8 mouse cellular contexts compared by ENCODE assay signal in the genomic region with DNA sequence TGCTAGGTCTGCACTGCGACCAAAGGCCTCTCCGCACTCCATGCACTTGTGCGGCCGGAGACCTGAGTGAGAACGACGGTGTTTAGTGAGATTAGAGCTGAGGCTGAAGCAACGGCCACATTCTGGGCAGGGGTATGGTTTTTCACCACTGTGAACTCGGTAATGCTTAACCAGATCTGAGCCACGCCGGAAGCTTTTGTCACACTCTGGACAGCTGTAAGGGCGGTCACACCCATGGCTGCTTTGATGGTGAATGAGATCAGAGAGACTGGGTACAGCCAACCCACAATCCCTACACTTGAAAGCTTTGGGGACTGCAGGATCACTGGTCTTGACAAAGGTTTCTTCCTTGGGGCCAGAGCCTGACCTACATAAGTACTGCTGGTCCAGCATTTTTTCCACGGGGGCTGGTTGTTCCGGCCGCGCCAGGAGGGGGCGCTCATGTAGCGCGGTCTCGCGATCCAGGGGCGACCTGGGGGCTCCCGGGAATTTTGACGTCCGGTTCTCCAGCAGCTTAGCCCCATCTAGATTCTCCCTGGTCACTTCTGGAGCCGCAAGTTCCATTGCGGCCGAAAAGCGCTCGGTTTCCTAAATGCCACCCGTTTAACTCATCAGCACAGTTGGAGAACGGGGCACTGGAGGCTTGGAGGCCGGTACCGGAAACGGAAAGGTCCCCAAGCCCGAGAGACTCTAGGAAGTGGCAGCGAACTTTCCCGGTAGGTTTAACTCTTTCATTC. TPM values are rescaled to one million over a fixed set of nuclear protein-coding genes. Genes with fewer than 3 reads are reported as not detected.
DNase-seq lines count a peak whose midpoint lies in the region; ATAC-seq lines count a peak whose summit lies in the region.

TSS of gene Armc5 (plus strand) at position 487 of the 737 bp plus-strand sequence.

- DNase-seq in 3134 (ENCODE audit: extremely low read depth, insufficient read length, low spot score), result peak; percentile 87
- DNase-seq in adrenal gland, postnatal 36 days, result peak; percentile 86 to 91
- DNase-seq in heart, adult 11 months, result peak; percentile 98
- DNase-seq in kidney, adult 18-20 months, result peak; percentile 93
- peak; percentile 92 for DNase-seq in limb, embryonic 11.5 days (ENCODE audit: low spot score)
- peak; percentile 78 for DNase-seq in spleen, adult 12 weeks (ENCODE audit: low spot score)

- peak within 1 kb of the TSS; percentile 67 for H3K9ac ChIP-seq in embryonic facial prominence, embryonic 12.5 days
- H3K9ac ChIP-seq in limb, embryonic 11.5 days (ENCODE audit: low read length), result peak within 1 kb of the TSS; percentile 77
- peak within 1 kb of the TSS; percentile 76 for H3K9ac ChIP-seq in midbrain, embryonic 13.5 days (replicated peaks)

- peaks cover 24% of the 10 kb centered on the region for H3K36me3 ChIP-seq in embryonic facial prominence, embryonic 12.5 days
- peaks cover 3% of the 10 kb centered on the region; the same call in 1 of the 2 replicates for H3K36me3 ChIP-seq in limb, embryonic 11.5 days (ENCODE audit: control insufficient read depth, insufficient read depth, low read length)
- H3K36me3 ChIP-seq in midbrain, embryonic 13.5 days, result peaks cover 25% of the 10 kb centered on the region

- H3K4me2 ChIP-seq in embryonic facial prominence, embryonic 12.5 days (replicated peaks), result peak within 1 kb of the TSS; percentile 73
- peak within 1 kb of the TSS; percentile 84 for H3K4me2 ChIP-seq in limb, embryonic 11.5 days (ENCODE audit: low read depth, severe bottlenecking)
- H3K4me2 ChIP-seq in midbrain, embryonic 13.5 days (replicated peaks), result peak within 1 kb of the TSS; percentile 90

- peak within 1 kb of the TSS; percentile 96 for H3K27ac ChIP-seq in embryonic facial prominence, embryonic 12.5 days
- peak within 1 kb of the TSS; percentile 90 for H3K27ac ChIP-seq in limb, embryonic 11.5 days (replicated peaks; ENCODE audit: low read depth, low read length)
- peak within 1 kb of the TSS; percentile 97 for H3K27ac ChIP-seq in midbrain, embryonic 13.5 days

- H3K9me3 ChIP-seq in embryonic facial prominence, embryonic 12.5 days, result no peaks in the 10 kb centered on the region
- no peaks in the 10 kb centered on the region for H3K9me3 ChIP-seq in limb, embryonic 11.5 days (ENCODE audit: control insufficient read depth, low read length)
- H3K9me3 ChIP-seq in midbrain, embryonic 13.5 days, result no peaks in the 10 kb centered on the region

- 27% methylated on average over 37 of the region's 37 CpGs for WGBS in embryonic facial prominence, embryonic 12.5 days
- WGBS in limb, embryonic 11.5 days, result 25% methylated on average over 37 of the region's 37 CpGs
- 26% methylated on average over 37 of the region's 37 CpGs for WGBS in midbrain, embryonic 13.5 days

- peaks cover 16% of the 10 kb centered on the region for H3K4me1 ChIP-seq in embryonic facial prominence, embryonic 12.5 days
- peaks cover 6% of the 10 kb centered on the region; the same call in 1 of the 2 replicates for H3K4me1 ChIP-seq in limb, embryonic 11.5 days (ENCODE audit: control insufficient read depth, insufficient read depth, low read length)
- peaks cover 19% of the 10 kb centered on the region for H3K4me1 ChIP-seq in midbrain, embryonic 13.5 days (replicated peaks)

- H3K4me3 ChIP-seq in embryonic facial prominence, embryonic 12.5 days, result peak within 1 kb of the TSS; percentile 67
- peak within 1 kb of the TSS; percentile 63 for H3K4me3 ChIP-seq in limb, embryonic 11.5 days (ENCODE audit: low read depth, low read length)
- peak within 1 kb of the TSS; percentile 69 for H3K4me3 ChIP-seq in midbrain, embryonic 13.5 days (replicated peaks)

- no peak for ATAC-seq in embryonic facial prominence, embryonic 12.5 days (ENCODE audit: insufficient number of reproducible peaks, insufficient read depth, low FRiP score, low TSS enrichment)
- ATAC-seq in limb, embryonic 11.5 days (ENCODE audit: insufficient number of reproducible peaks, low FRiP score, low TSS enrichment, low read depth), result peak; percentile 13; the same call in 1 of the 2 replicates
- peak; percentile 3 for ATAC-seq in midbrain, embryonic 13.5 days

- no peaks in the 10 kb centered on the region for H3K27me3 ChIP-seq in embryonic facial prominence, embryonic 12.5 days
- no peaks in the 10 kb centered on the region for H3K27me3 ChIP-seq in limb, embryonic 11.5 days (ENCODE audit: control insufficient read depth, insufficient read depth, low read length)
- no peaks in the 10 kb centered on the region for H3K27me3 ChIP-seq in midbrain, embryonic 13.5 days

RNA-seq across cellular contexts. Expression of gene Armc5, which starts in this region (rescaled TPM):
- total RNA-seq in adrenal gland, postnatal 36 days (2021), result 10 to 100 TPM; 18.5 to 19.9 TPM
- 18.6 and 18.8 TPM in 2 replicates for polyA plus RNA-seq in embryonic facial prominence, embryonic 12.5 days (2016; fragmentation: Nextera tagmentation; extraction: Ambion mirVana)
- polyA plus RNA-seq in limb, embryonic 11.5 days (2014; fragmentation: Nextera tagmentation; extraction: Ambion mirVana), result 9.7 and 10.0 TPM in 2 replicates
- polyA plus RNA-seq in midbrain, embryonic 13.5 days (2015; fragmentation: Nextera tagmentation; extraction: Ambion mirVana), result 12.5 and 13.9 TPM in 2 replicates
